Mouse (Mus musculus) heart, embryonic 11.5 days (tissue): ENCODE measurements around the gene Olfr1066. TPM values are rescaled to one million over a fixed set of nuclear protein-coding genes. Genes with fewer than 3 reads are reported as not detected.
"Not testable (repeated sequence)": the region's sequence is repeated elsewhere in the genome, so short reads cannot be mapped to it uniquely, and the experiment has no call there.

Experiments
- ATAC-seq: fragments of 200-750 bp; cut with Nextera tagmentation; replicated peaks from 2 replicates; pipeline ENCODE4 v1.8.0; 2017; ENCODE audit warnings: moderate library complexity; ENCODE audit not compliant: insufficient number of reproducible peaks, low FRiP score, low TSS enrichment
- H3K27ac ChIP-seq: fragments of 300-500 bp; sonication (generic); 2 replicates; pipeline ENCODE4 v1.5.1; 2014; ENCODE audit warnings: mild to moderate bottlenecking, low read depth, low read length
- H3K27me3 ChIP-seq: fragments of 300-500 bp; sonication (generic); 2 replicates; pipeline ENCODE4 v1.6.1; 2014; ENCODE audit warnings: mild to moderate bottlenecking, low read length, mixed read lengths; ENCODE audit not compliant: control insufficient read depth, insufficient read depth
- H3K36me3 ChIP-seq: fragments of 300-500 bp; sonication (generic); 2 replicates; pipeline ENCODE4 v1.6.1; 2014; ENCODE audit warnings: mild to moderate bottlenecking, low read length, moderate library complexity, mixed read lengths; ENCODE audit not compliant: control insufficient read depth, insufficient read depth
- H3K4me1 ChIP-seq: fragments of 300-500 bp; sonication (generic); 2 replicates; pipeline ENCODE4 v1.6.1; 2014; ENCODE audit warnings: low read length; ENCODE audit not compliant: control insufficient read depth, insufficient read depth
- H3K4me2 ChIP-seq: fragments of 300-500 bp; sonication (generic); 2 replicates; pipeline ENCODE4 v1.6.1; 2014; ENCODE audit warnings: mild to moderate bottlenecking, moderate library complexity
- H3K4me3 ChIP-seq: fragments of 300-500 bp; sonication (generic); 2 replicates; pipeline ENCODE4 v1.5.1; 2014; ENCODE audit warnings: low read depth, low read length
- H3K9ac ChIP-seq: fragments of 300-500 bp; sonication (generic); 2 replicates; pipeline ENCODE4 v1.6.1; 2014; ENCODE audit warnings: mild to moderate bottlenecking, low read depth, low read length, moderate library complexity
- H3K9me3 ChIP-seq: fragments of 300-500 bp; sonication (generic); replicated peaks from 2 replicates; pipeline ENCODE4 v1.6.1; 2016; ENCODE audit warnings: low read length; ENCODE audit not compliant: control insufficient read depth
- WGBS: fragments of 180-500 bp; shearing (Covaris S2); extraction: QIAGEN DNeasy Blood & Tissue Kit; methylation state at CpG from one replicate; pipeline ENCODE4 v1.1.7; 2014; ENCODE audit not compliant: insufficient replicate concordance; 5-methylcytosine and 5-hydroxymethylcytosine counted together
- polyA plus RNA-seq: library from polyadenylated mRNA; unstranded; fragments of >200 nt; fragmentation: Nextera tagmentation; extraction: Ambion mirVana; gene quantifications from 2 replicates; pipeline ENCODE4 v1.2.1, GENCODE M21; 2014

The Olfr1066 gene
- not detected in 2 replicates for polyA plus RNA-seq

DNA sequence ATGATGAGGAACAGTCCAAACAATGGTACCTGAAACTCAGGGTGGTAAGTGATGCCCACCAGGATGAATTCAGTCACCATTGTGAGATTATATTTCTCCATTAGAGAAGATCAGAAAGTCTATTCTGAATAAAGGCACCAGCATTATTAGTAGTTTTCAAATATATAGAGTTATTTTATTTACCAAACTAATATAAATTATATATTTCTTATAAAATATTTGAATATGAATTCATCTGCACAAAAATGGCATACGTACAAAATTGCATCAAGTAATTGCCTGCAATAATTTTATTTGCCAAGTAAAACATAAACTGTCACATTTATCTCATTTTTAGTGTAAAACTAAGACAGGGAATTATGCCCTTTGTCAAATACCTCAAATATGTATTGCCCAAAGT is at the start of gene Olfr1066:
Gene Olfr1066 (minus strand): TSS at position 101 of the 400 bp plus-strand sequence.
- no peaks in the 10 kb centered on the region for H3K9me3 ChIP-seq
- no peak within 1 kb of the TSS for H3K4me2 ChIP-seq
- no peak for ATAC-seq
- H3K36me3 ChIP-seq, result no peaks in the 10 kb centered on the region
- H3K9ac ChIP-seq, result no peak within 1 kb of the TSS
- H3K27ac ChIP-seq, result no peak within 1 kb of the TSS
- no peaks in the 10 kb centered on the region for H3K4me1 ChIP-seq
- 80% methylated on average over 1 of the region's 1 CpGs for WGBS
- no peaks in the 10 kb centered on the region for H3K27me3 ChIP-seq
- no peak within 1 kb of the TSS for H3K4me3 ChIP-seq

GRCm38 (mm10) chr2:86487286-86487685 is 31.2 kb upstream of the Olfr1066 start, which contains the start of gene Olfr228:
Gene Olfr228 (minus strand): TSS chr2:86487386.
- H3K9me3 ChIP-seq, result no peaks in the 10 kb centered on the region
- H3K9ac ChIP-seq, result no peak within 1 kb of the TSS
- no peaks in the 10 kb centered on the region for H3K27me3 ChIP-seq
- 32% methylated on average over 1 of the region's 1 CpGs for WGBS
- H3K4me2 ChIP-seq, result no peak within 1 kb of the TSS
- H3K27ac ChIP-seq, result no peak within 1 kb of the TSS
- ATAC-seq, result no peak
- no peak within 1 kb of the TSS for H3K4me3 ChIP-seq
- H3K36me3 ChIP-seq, result no peaks in the 10 kb centered on the region
- no peaks in the 10 kb centered on the region for H3K4me1 ChIP-seq

DNA sequence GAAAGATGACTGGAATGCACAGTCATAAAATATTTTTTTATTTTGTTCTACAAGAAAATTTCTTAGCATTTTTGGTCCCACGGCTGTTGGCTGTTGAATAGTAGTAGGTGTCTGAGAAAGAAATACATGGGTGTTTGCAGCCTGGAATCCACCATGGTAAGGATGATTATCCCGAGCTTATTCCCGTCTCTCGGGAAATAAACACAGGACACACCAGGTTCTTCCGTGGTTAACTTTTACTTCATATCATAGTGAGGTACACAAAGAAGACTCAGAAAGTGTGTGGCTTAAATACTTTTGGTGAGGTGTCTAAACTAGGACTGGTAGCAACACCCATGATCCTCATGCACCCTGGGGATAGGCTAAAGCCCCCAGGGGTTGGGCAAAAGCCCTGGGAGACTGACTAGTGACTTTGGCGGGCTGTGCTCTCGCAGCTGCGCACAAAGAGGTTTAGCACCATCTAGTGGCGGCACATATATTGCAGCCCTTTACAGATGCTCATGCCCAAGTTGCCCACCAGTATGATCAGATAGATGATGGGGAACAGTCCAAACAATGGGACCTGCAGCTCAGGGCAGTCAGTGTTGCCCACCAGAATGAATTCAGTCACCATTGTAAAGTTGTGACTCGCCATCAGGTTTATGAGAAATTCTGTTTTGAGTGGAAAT is 8.5 kb upstream of the Olfr1066 start:
- H3K36me3 ChIP-seq, result no peaks in the 10 kb centered on the region
- no peaks in the 10 kb centered on the region for H3K4me1 ChIP-seq
- WGBS, result 33% methylated on average over 10 of the region's 10 CpGs
- no peak for ATAC-seq
- H3K4me3 ChIP-seq, result no peak overlapping the region
- H3K4me2 ChIP-seq, result peak overlapping the region; percentile 34
- H3K27ac ChIP-seq, result no peak overlapping the region
- H3K9me3 ChIP-seq, result no peaks in the 10 kb centered on the region
- no peaks in the 10 kb centered on the region for H3K27me3 ChIP-seq
- no peak overlapping the region for H3K9ac ChIP-seq

DNA sequence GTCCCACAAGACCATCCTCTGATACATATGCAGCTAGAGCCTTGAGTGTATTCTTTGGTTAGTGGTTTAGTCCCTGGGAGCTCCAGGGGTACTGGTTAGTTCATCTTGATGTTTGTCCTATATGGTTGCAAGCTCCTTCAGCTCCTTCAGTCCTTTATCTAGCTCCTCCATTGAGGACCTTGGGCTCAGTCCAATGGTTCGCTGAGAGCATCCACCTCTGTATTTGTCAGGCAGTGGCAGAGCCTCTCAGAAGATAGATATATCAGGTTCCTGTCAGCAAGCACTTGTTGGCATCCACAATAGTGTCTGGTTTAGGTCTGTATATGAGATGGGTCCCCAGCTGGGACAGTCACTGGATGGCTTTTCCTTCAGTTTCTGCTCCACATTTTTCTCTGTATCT is 4.4 kb upstream of the Olfr1066 start:
- Histone ChIP-seq H3K27ac (no peak overlapping the region), H3K27me3 (no peaks in the 10 kb centered on the region), H3K4me3 (no peak overlapping the region), H3K9me3 (no peaks in the 10 kb centered on the region), H3K9ac (no peak overlapping the region), H3K4me1 (no peaks in the 10 kb centered on the region), H3K4me2 (no peak overlapping the region), H3K36me3 (no peaks in the 10 kb centered on the region)
- no peak for ATAC-seq
- WGBS, result 48% methylated on average over 1 of the region's 1 CpGs

GRCm38 (mm10) chr2:86450491-86450890 is 5.6 kb downstream of the Olfr1066 start, which contains the start of gene Olfr1065:
Gene Olfr1065 (minus strand): TSS chr2:86450591.
- not testable (repeated sequence) for H3K9ac ChIP-seq, H3K36me3 ChIP-seq, H3K4me2 ChIP-seq, H3K4me1 ChIP-seq, H3K9me3 ChIP-seq, ATAC-seq, H3K27me3 ChIP-seq, H3K27ac ChIP-seq, H3K4me3 ChIP-seq
- no CpG with 5 or more reads among the region's 1 CpGs for WGBS

- H3K36me3 ChIP-seq, H3K4me2 ChIP-seq, H3K27ac ChIP-seq, ATAC-seq, H3K4me1 ChIP-seq, H3K9me3 ChIP-seq, H3K27me3 ChIP-seq, H3K4me3 ChIP-seq, H3K9ac ChIP-seq: not testable (repeated sequence)
- WGBS, result 81% methylated on average over 1 of the region's 1 CpGs
Observed at GRCm38 (mm10) chr2:86442101-86442500, 14.0 kb downstream of the Olfr1066 start.

GRCm38 (mm10) chr2:86428511-86428910 is 27.6 kb downstream of the Olfr1066 start:
- H3K4me2 ChIP-seq, H3K4me3 ChIP-seq, H3K36me3 ChIP-seq, H3K4me1 ChIP-seq, ATAC-seq, H3K9me3 ChIP-seq, H3K9ac ChIP-seq, H3K27ac ChIP-seq, H3K27me3 ChIP-seq: not testable (repeated sequence)
- 87% methylated on average over 8 of the region's 8 CpGs for WGBS

DNA sequence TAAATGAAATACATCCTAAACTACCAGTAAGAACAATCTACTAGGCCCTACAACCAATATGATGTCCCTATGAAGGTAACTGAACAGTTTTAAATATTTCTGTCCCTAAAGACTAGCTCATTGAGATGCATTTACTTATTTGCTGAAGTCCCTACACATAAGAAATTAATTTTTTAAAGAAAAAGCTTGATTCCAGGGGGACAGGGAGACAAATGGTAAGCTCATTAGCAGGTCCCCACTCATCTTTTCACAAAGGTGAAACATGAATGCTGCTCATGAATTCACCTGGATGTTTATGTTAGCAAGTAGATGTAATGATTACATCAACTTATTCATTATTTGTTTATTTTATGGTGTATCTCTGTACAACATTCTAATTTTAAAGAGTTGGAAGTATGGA is 29.4 kb downstream of the Olfr1066 start, which contains the start of gene Olfr1062:
Gene Olfr1062 (minus strand): TSS at position 101 of the 400 bp plus-strand sequence.
- not testable (repeated sequence) for H3K4me1 ChIP-seq, ATAC-seq, H3K9me3 ChIP-seq, H3K36me3 ChIP-seq, H3K27ac ChIP-seq, H3K9ac ChIP-seq, H3K27me3 ChIP-seq, H3K4me3 ChIP-seq, H3K4me2 ChIP-seq

DNA sequence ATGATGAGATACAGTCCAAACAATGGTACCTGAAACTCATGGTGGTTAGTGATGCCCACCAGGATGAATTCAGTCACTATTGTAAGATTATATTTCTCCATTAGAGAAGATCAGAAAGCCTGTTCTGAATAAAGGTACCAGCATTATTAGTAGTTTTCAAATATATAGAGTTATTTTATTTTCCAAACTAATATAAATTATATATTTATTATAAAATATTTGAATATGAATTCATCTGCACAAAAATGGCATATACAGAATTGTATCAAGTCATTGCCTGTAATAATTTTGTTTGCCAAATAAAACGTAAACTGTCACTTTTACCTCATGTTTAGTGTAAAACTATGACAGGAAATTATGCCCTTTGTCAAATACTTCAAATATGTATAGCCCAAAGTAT is 42.1 kb downstream of the Olfr1066 start, which contains the start of gene Olfr1061:
Gene Olfr1061 (minus strand): TSS at position 101 of the 400 bp plus-strand sequence.
- no peak within 1 kb of the TSS for H3K4me3 ChIP-seq
- H3K4me2 ChIP-seq, result no peak within 1 kb of the TSS
- H3K27ac ChIP-seq, result no peak within 1 kb of the TSS
- 75% methylated on average over 1 of the region's 1 CpGs for WGBS
- no peak for ATAC-seq
- H3K36me3 ChIP-seq, result no peaks in the 10 kb centered on the region
- H3K9me3 ChIP-seq, result no peaks in the 10 kb centered on the region
- no peaks in the 10 kb centered on the region for H3K4me1 ChIP-seq
- no peaks in the 10 kb centered on the region for H3K27me3 ChIP-seq
- no peak within 1 kb of the TSS for H3K9ac ChIP-seq
